Mouse (Mus musculus): ENCODE results near the gene Pex19. TPM values are rescaled to one million over a fixed set of nuclear protein-coding genes. Genes with fewer than 3 reads are reported as not detected.
A peak's percentile ranks its signal among the peaks of the same experiment; 100 is the strongest.

Pex19 gene
- polyA plus RNA-seq, 1 experiment from 2014 or later: 133 TPM

DNA sequence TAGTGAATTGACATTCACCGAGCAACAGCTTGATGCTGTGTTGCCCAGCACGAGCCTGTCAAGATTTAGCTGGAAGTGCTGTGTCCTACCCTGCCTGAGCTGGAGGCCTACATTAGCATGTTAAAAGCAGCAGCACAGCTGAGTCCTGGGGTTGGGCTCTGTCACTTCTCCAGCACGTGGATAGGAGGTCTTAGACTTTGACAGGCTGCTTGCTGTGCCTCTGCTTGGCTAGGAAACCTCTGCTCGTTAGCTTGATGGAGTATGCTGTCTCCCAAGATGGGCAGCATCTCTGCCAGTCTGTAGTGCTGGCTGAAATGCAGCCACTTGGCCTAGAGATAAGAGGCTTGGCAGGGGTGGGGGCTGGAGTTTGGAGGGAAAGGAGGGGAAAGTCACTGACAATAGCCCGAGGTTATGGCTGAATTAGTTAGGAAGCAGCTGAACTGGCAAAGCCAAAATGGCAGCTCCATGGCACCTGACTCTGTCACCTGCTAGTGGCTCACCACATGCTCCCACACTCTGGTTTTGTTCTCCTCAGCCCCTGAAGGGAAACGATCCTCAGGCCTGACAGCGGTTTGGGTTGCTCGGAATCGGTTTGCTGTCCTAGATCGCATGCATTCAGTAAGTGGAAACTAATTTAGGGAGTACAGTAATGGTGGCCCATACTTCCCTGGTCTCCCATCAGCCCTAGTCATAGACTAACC lies 18.6 kb upstream of the Pex19 start:
- Histone ChIP-seq H3K4me3 (no peak overlapping the region), H3K36me3 (peaks cover 96% of the 10 kb centered on the region), H3K27ac (ENCODE audit: poor library complexity, severe bottlenecking) (no peak overlapping the region), H3K9me3 (replicated peaks) (no peaks in the 10 kb centered on the region), H3K27me3 (replicated peaks) (no peaks in the 10 kb centered on the region), H3K9ac (no peak overlapping the region), H3K4me1 (replicated peaks) (no peaks in the 10 kb centered on the region), H3K4me2 (no peak overlapping the region)
- no peak for ATAC-seq (ENCODE audit: insufficient number of reproducible peaks, low FRiP score)
- 73% methylated on average over 10 of the region's 10 CpGs for WGBS

DNA sequence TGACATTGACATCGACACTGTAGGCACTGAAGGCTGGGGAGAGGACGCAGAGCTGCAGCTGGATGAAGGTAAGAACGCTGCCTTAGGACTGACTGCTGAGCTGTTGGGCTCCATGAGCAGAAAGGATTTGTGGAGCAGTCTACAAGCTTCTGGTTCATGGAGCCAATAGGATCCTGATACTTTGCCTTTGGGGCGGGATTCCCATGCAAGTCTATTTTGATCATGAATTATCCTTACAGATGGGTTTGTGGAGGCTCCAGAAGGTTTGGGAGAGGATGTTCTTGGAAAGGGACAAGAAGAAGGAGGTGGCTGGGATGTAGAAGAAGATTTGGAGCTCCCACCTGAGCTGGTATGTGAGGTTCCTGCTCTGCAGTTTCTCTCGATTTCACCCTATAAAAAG lies 9.6 kb upstream of the Pex19 start:
- H3K9me3 ChIP-seq (replicated peaks): no peaks in the 10 kb centered on the region
- ATAC-seq (ENCODE audit: insufficient number of reproducible peaks, low FRiP score): no peak
- H3K36me3 ChIP-seq: peaks cover 98% of the 10 kb centered on the region
- H3K27ac ChIP-seq (ENCODE audit: poor library complexity, severe bottlenecking): no peak overlapping the region
- H3K9ac ChIP-seq: no peak overlapping the region
- no peaks in the 10 kb centered on the region for H3K27me3 ChIP-seq (replicated peaks)
- no peak overlapping the region for H3K4me3 ChIP-seq
- H3K4me1 ChIP-seq (replicated peaks): no peaks in the 10 kb centered on the region
- no peak overlapping the region for H3K4me2 ChIP-seq
- 87% methylated on average over 5 of the region's 5 CpGs for WGBS

DNA sequence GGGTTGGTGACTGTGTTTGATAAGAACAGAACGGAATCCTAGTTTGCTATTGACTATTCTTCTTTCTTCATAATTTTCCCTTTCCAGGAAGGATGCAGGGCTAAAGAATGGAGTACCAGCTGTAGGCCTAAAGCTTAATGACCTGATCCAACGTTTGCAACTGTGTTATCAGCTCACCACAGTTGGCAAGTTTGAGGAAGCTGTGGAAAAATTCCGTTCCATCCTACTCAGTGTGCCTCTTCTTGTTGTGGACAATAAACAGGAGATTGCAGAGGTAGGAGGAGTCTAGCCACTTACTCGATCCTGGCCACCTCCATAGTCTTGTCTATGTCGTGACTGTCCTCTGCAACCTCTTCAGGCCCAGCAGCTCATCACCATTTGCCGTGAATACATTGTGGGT lies 7.5 kb upstream of the Pex19 start:
- Histone ChIP-seq H3K9ac (no peak overlapping the region), H3K36me3 (peaks cover 98% of the 10 kb centered on the region), H3K27ac (ENCODE audit: poor library complexity, severe bottlenecking) (no peak overlapping the region), H3K4me2 (no peak overlapping the region), H3K4me1 (replicated peaks) (no peaks in the 10 kb centered on the region), H3K9me3 (replicated peaks) (no peaks in the 10 kb centered on the region), H3K4me3 (no peak overlapping the region), H3K27me3 (replicated peaks) (no peaks in the 10 kb centered on the region)
- no peak for ATAC-seq (ENCODE audit: insufficient number of reproducible peaks, low FRiP score)
- WGBS: 68% methylated on average over 6 of the region's 6 CpGs

DNA sequence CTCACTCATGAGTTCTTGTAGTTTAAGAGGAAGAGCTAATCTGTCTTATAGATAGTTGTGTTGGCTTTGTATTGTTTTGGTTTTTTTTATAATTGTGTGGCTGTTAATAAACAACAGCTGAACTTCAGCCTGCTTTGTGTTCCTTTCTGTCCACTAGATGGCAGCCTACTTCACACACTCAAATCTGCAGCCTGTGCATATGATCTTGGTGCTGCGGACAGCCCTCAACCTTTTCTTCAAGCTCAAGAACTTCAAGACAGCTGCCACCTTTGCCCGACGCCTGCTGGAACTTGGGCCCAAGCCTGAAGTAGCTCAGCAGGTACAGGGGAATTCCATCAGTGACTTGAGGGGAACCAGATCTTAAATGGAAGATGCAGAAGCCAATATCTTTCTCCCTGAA lies 6.8 kb upstream of the Pex19 start:
- 66% methylated on average over 3 of the region's 3 CpGs for WGBS

DNA sequence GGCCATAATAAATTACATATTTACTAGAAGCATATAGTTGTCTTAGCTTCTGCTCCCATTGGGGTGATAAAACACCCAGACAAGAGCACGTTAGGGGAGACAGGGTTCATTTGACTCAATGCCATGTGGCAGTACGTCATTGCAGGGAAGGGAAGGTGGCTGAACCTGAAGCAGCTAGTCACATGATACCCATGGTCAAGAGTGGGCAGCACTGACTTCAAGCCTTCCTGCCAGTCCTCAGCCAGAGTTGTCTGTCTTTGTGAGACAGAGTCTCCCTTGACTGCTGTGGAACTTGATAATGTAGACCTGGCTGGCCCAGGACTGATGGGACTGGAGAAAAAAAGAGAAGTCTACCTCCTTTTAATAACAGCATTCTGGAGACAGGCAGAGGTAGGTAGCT lies 3.9 kb upstream of the Pex19 start:
- H3K4me2 ChIP-seq: no peak overlapping the region
- H3K9me3 ChIP-seq (replicated peaks): no peaks in the 10 kb centered on the region
- H3K4me1 ChIP-seq (replicated peaks): peaks cover 8% of the 10 kb centered on the region
- H3K27me3 ChIP-seq (replicated peaks): no peaks in the 10 kb centered on the region
- 80% methylated on average over 2 of the region's 2 CpGs for WGBS
- H3K36me3 ChIP-seq: peaks cover 62% of the 10 kb centered on the region
- no peak overlapping the region for H3K4me3 ChIP-seq
- ATAC-seq (ENCODE audit: insufficient number of reproducible peaks, low FRiP score): no peak
- H3K27ac ChIP-seq (ENCODE audit: poor library complexity, severe bottlenecking): no peak overlapping the region
- no peak overlapping the region for H3K9ac ChIP-seq

More for the DNA sequence above, 6.8 kb upstream of the Pex19 start:
- H3K4me3 ChIP-seq: no peak overlapping the region
- peaks cover 92% of the 10 kb centered on the region for H3K36me3 ChIP-seq
- H3K27ac ChIP-seq (ENCODE audit: poor library complexity, severe bottlenecking): no peak overlapping the region
- H3K9me3 ChIP-seq (replicated peaks): no peaks in the 10 kb centered on the region
- ATAC-seq (ENCODE audit: insufficient number of reproducible peaks, low FRiP score): no peak
- no peak overlapping the region for H3K4me2 ChIP-seq
- H3K27me3 ChIP-seq (replicated peaks): no peaks in the 10 kb centered on the region
- H3K9ac ChIP-seq: no peak overlapping the region
- H3K4me1 ChIP-seq (replicated peaks): no peaks in the 10 kb centered on the region

DNA sequence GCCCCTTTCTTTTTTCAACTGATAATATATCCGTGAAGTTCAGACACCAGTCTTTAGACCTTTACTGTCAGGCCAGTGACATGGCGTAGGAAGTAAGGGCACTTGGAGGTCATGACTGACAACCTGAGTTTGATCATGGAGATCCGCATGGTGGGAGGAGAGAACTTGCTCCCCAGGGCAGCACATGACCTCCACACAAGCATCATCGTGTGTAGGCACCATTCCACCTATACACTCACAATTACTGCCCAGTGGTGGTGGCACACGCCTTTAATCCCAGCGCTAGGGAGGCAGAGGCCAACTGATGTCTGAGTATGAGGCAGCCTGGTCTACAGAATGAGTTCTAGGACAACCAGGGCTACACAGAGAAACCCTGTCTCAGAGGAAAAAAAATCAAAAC lies 2.0 kb upstream of the Pex19 start:
- H3K27me3 ChIP-seq (replicated peaks): no peaks in the 10 kb centered on the region
- peaks cover 55% of the 10 kb centered on the region for H3K36me3 ChIP-seq
- no peaks in the 10 kb centered on the region for H3K9me3 ChIP-seq (replicated peaks)
- no peak overlapping the region for H3K9ac ChIP-seq
- no peak for ATAC-seq (ENCODE audit: insufficient number of reproducible peaks, low FRiP score)
- H3K4me2 ChIP-seq: no peak overlapping the region
- no peak overlapping the region for H3K27ac ChIP-seq (ENCODE audit: poor library complexity, severe bottlenecking)
- no peak overlapping the region for H3K4me3 ChIP-seq
- H3K4me1 ChIP-seq (replicated peaks): peaks cover 12% of the 10 kb centered on the region
- 75% methylated on average over 6 of the region's 6 CpGs for WGBS

DNA sequence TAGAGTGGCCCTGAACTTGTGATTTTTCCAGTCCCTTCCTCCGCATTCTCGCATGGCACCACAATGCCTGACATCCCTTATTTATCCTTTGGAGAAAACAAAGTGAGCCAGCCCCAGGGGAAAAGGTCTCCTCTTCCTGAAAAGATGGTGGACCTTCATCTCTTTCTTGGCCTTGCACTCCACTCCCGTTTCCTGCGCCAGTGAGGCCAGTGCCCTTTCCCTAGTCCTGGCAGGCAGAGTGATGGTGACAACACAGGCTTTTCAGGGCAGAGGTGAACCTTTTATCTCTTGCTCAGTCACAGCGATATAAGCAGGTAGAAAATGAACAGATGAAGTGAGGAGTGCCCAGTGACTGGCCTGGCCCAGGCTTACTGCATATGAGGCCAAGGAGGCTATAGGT lies 932 bp downstream of the Pex19 start:
- Histone ChIP-seq H3K27ac (ENCODE audit: poor library complexity, severe bottlenecking) (no peak overlapping the region), H3K36me3 (peaks cover 55% of the 10 kb centered on the region), H3K4me1 (replicated peaks) (peaks cover 12% of the 10 kb centered on the region), H3K9ac (peak overlapping the region; percentile 96), H3K9me3 (replicated peaks) (no peaks in the 10 kb centered on the region), H3K27me3 (replicated peaks) (no peaks in the 10 kb centered on the region), H3K4me2 (peak overlapping the region; percentile 79), H3K4me3 (peak overlapping the region; percentile 87)
- WGBS: 38% methylated on average over 5 of the region's 5 CpGs
- ATAC-seq (ENCODE audit: insufficient number of reproducible peaks, low FRiP score): no peak

DNA sequence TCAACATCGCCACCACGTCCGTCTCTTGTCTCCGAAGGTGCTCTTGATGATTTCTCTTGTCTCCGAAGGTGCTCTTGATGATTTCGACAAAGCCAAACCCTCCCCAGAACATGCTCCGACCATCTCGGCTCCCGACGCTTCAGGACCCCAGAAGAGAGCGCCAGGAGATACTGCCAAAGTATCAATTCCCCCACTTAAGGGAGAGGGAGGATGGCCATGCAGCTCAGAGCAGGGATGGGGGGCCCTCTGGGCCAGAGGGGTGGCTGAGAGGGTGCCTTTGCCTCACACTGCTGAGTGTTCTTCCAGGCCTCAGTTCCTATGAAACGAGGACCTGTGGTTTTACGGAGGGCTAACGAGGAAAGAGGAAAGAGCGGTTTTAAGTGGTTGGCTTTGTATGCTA lies 2.0 kb downstream of the Pex19 start:
- ATAC-seq (ENCODE audit: insufficient number of reproducible peaks, low FRiP score): no peak
- no peaks in the 10 kb centered on the region for H3K9me3 ChIP-seq (replicated peaks)
- no peak overlapping the region for H3K27ac ChIP-seq (ENCODE audit: poor library complexity, severe bottlenecking)
- H3K27me3 ChIP-seq (replicated peaks): no peaks in the 10 kb centered on the region
- peaks cover 12% of the 10 kb centered on the region for H3K4me1 ChIP-seq (replicated peaks)
- H3K9ac ChIP-seq: no peak overlapping the region
- WGBS: 88% methylated on average over 15 of the region's 15 CpGs
- H3K4me3 ChIP-seq: no peak overlapping the region
- peaks cover 54% of the 10 kb centered on the region for H3K36me3 ChIP-seq
- H3K4me2 ChIP-seq: no peak overlapping the region

DNA sequence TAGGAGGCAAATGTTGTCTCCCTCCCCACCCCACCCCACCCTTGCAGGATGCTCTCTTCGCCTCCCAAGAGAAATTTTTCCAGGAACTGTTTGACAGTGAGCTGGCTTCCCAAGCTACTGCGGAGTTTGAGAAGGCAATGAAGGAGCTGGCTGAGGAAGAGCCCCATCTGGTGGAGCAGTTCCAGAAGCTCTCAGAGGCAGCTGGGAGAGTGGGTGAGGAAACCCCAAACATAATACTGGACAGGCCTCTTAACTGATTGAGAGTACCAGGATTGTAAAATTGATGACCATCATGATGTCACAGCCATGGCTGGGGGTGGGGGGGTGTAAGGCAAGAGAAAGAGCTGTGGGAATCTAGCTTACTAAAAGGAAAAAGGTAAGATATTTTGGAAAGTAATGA lies 2.6 kb downstream of the Pex19 start:
- no peak for ATAC-seq (ENCODE audit: insufficient number of reproducible peaks, low FRiP score)
- H3K9me3 ChIP-seq (replicated peaks): no peaks in the 10 kb centered on the region
- no peak overlapping the region for H3K27ac ChIP-seq (ENCODE audit: poor library complexity, severe bottlenecking)
- H3K36me3 ChIP-seq: peaks cover 55% of the 10 kb centered on the region
- no peak overlapping the region for H3K4me2 ChIP-seq
- no peak overlapping the region for H3K4me3 ChIP-seq
- no peak overlapping the region for H3K9ac ChIP-seq
- no peaks in the 10 kb centered on the region for H3K27me3 ChIP-seq (replicated peaks)
- 62% methylated on average over 2 of the region's 2 CpGs for WGBS
- peaks cover 12% of the 10 kb centered on the region for H3K4me1 ChIP-seq (replicated peaks)

DNA sequence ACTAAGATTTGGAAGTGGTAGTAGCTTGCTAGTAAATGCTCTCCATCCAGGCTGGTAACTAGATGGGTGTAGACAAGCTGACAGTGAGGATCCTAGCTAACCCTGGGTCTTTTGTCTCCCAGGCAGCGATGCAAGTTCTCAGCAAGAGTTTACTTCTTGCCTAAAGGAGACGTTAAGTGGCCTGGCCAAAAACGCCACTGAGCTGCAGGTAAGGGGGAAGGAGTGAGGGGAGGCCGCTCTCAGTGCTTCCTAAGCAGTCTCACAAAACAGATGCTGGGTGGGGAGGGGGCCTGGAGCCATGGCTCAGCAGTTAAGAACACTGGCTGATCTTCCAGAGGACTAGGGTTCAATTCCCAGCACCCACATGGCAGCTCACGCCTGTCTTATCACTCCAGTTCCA lies 3.2 kb downstream of the Pex19 start:
- Histone ChIP-seq H3K27me3 (replicated peaks) (no peaks in the 10 kb centered on the region), H3K9me3 (replicated peaks) (no peaks in the 10 kb centered on the region), H3K4me3 (no peak overlapping the region), H3K4me2 (no peak overlapping the region), H3K9ac (no peak overlapping the region), H3K36me3 (peaks cover 62% of the 10 kb centered on the region), H3K27ac (ENCODE audit: poor library complexity, severe bottlenecking) (no peak overlapping the region), H3K4me1 (replicated peaks) (peaks cover 12% of the 10 kb centered on the region)
- WGBS: 96% methylated on average over 5 of the region's 5 CpGs
- ATAC-seq (ENCODE audit: insufficient number of reproducible peaks, low FRiP score): no peak

DNA sequence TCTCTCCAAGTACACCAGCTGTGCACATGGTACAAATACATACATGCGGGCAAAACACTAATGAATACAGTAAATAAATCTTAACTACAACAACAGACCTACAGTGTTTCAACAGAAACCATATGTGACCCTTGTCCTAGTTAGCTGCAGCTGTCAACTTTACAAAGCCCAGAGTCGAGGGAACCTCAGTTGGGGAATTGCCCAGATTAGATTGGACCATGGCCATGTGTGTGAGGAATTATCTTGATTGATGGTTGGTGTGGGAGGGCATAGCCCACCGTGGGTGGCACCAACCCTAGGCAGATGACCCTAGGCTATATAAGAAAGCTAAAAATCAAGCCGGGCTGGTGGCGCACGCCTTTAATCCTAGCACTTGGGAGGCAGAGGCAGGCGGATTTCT lies 5.8 kb downstream of the Pex19 start:
- 87% methylated on average over 7 of the region's 7 CpGs for WGBS
- peaks cover 7% of the 10 kb centered on the region for H3K4me1 ChIP-seq (replicated peaks)
- H3K4me2 ChIP-seq: no peak overlapping the region
- ATAC-seq (ENCODE audit: insufficient number of reproducible peaks, low FRiP score): no peak
- no peaks in the 10 kb centered on the region for H3K9me3 ChIP-seq (replicated peaks)
- H3K36me3 ChIP-seq: peaks cover 76% of the 10 kb centered on the region
- no peak overlapping the region for H3K27ac ChIP-seq (ENCODE audit: poor library complexity, severe bottlenecking)
- no peak overlapping the region for H3K4me3 ChIP-seq
- no peaks in the 10 kb centered on the region for H3K27me3 ChIP-seq (replicated peaks)
- H3K9ac ChIP-seq: no peak overlapping the region

DNA sequence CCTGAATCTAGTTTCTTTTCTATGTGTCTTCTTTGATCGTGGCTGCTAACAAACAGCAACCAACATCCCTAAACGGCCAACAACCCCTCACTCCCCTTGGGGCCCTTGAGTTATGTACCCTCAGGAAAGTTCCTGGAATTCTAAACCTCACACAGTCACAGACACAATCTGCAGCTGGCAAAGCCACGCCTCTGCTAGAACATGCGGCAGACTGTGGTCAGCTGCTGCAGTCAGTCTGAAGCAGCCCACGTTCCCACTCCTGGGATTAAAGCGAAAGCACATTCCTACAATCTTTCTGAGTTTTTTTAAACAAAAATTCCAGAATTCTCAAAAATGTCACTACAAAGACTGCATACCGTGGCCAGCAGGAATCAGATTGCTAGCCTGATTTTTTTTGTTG lies 7.0 kb downstream of the Pex19 start:
- no peak overlapping the region for H3K27ac ChIP-seq (ENCODE audit: poor library complexity, severe bottlenecking)
- H3K9me3 ChIP-seq (replicated peaks): no peaks in the 10 kb centered on the region
- no peak for ATAC-seq (ENCODE audit: insufficient number of reproducible peaks, low FRiP score)
- no peak overlapping the region for H3K9ac ChIP-seq
- no peak overlapping the region for H3K4me2 ChIP-seq
- whole genome bisulfite sequencing: 77% methylated on average over 7 of the region's 7 CpGs
- peaks cover 75% of the 10 kb centered on the region for H3K36me3 ChIP-seq
- no peaks in the 10 kb centered on the region for H3K4me1 ChIP-seq (replicated peaks)
- H3K27me3 ChIP-seq (replicated peaks): no peaks in the 10 kb centered on the region
- no peak overlapping the region for H3K4me3 ChIP-seq
